ENCODE assay signal across 9 mouse cellular contexts in genomic region chr6:59498079-59498478, GRCm38 (mm10).
DNase-seq lines count a peak whose midpoint lies in the region; ATAC-seq and TF ChIP-seq lines count a peak whose summit lies in the region.
"Had no signal": no experiment of that assay in that cellular context is flagged by ENCODE, and none has a peak within 500 bp of the region (broad histone marks: within the 10 kb centered on the region; RNA-seq: fewer than 3 reads in every experiment).

No protein-coding gene starts in this region.

- H3K79me2 ChIP-seq in heart, adult 2 months (replicated peaks; ENCODE audit: control insufficient read depth, insufficient read depth, low read length) = no peaks in the 10 kb centered on the region

- no peak for ATAC-seq in heart, embryonic 11.5 days (replicated peaks; ENCODE audit: insufficient number of reproducible peaks, low FRiP score, low TSS enrichment)

- no peak overlapping the region for H3K9ac ChIP-seq in heart, adult 2 months (ENCODE audit: low read depth, low read length)
- H3K9ac ChIP-seq in heart, embryonic 11.5 days (ENCODE audit: low read depth, low read length) = no peak overlapping the region
- H3K9ac ChIP-seq: limb, embryonic 12.5 days had no signal

- TF ChIP-seq CTCF in heart, adult 2 months (IDR thresholded peaks at IDR 0.05) = peak; percentile 79

- intact Hi-C loops in heart, adult 2 months (cut with DNase I) = loop anchor here (5.0 kb wide), 1 partner anchor 704 kb away; no protein-coding TSS in a partner anchor
- intact Hi-C loops in gastrocnemius, postnatal 36 days (cut with DNase I) = no loop called here

- no peak for TF ChIP-seq EP300 in heart, adult 2 months (IDR thresholded peaks at IDR 0.05; ENCODE audit: insufficient read depth, low read depth, low read length)

- no peaks in the 10 kb centered on the region for H3K9me3 ChIP-seq in heart, embryonic 11.5 days (replicated peaks; ENCODE audit: control insufficient read depth, low read length)
- H3K9me3 ChIP-seq: limb, embryonic 12.5 days had no signal

- TF ChIP-seq POLR2A in heart, adult 2 months (IDR thresholded peaks at IDR 0.05; ENCODE audit: insufficient read depth, low read depth, low read length) = no peak

- H3K4me1 ChIP-seq in heart, adult 2 months (ENCODE audit: control insufficient read depth, insufficient read depth, low read length) = no peaks in the 10 kb centered on the region
- no peaks in the 10 kb centered on the region for H3K4me1 ChIP-seq in heart, embryonic 11.5 days (ENCODE audit: control insufficient read depth, insufficient read depth, low read length)
- H3K4me1 ChIP-seq: limb, embryonic 12.5 days had no signal

- H3K27ac ChIP-seq in heart, adult 2 months = no peak overlapping the region
- no peak overlapping the region for H3K27ac ChIP-seq in heart, embryonic 11.5 days (ENCODE audit: low read depth, low read length)
- H3K27ac ChIP-seq: limb, embryonic 12.5 days had no signal

- no peak overlapping the region for H3K4me3 ChIP-seq in heart, adult 2 months
- no peak overlapping the region for H3K4me3 ChIP-seq in heart, embryonic 11.5 days (ENCODE audit: low read depth, low read length)
- H3K4me3 ChIP-seq: limb, embryonic 12.5 days had no signal

- H3K36me3 ChIP-seq in heart, adult 2 months (ENCODE audit: control insufficient read depth, insufficient read depth, low read length) = no peaks in the 10 kb centered on the region
- H3K36me3 ChIP-seq in heart, embryonic 11.5 days (ENCODE audit: control insufficient read depth, insufficient read depth, low read length) = no peaks in the 10 kb centered on the region
- no peaks in the 10 kb centered on the region for H3K36me3 ChIP-seq in splenic B cell, adult 2 months (ENCODE audit: control insufficient read depth, insufficient read depth, low read length, poor library complexity, severe bottlenecking)
- H3K36me3 ChIP-seq: limb, embryonic 12.5 days had no signal

- DNase-seq in heart, adult 2 months = peak; percentile 14 to 64
- DNase-seq in T-cell, adult 2 months (ENCODE audit: low spot score) = peak; percentile 32
- DNase-seq in cerebellum, postnatal 4 days (ENCODE audit: low spot score in 2 of 2) = peak; percentile 53 to 72
- DNase-seq in gastrocnemius, postnatal 36 days = peak; percentile 11 to 20
- peak; percentile 25 for DNase-seq in layer of hippocampus, adult 9-11 months
- DNase-seq in mesoderm, embryonic 11.5 days (ENCODE audit: low read depth, low spot score) = peak; percentile 54
- peak; percentile 52 for DNase-seq in splenic B cell, adult 2 months (ENCODE audit: low read depth, low spot score)

- H3K27me3 ChIP-seq in heart, adult 2 months (ENCODE audit: control insufficient read depth, insufficient read depth, low read length) = no peaks in the 10 kb centered on the region
- H3K27me3 ChIP-seq in heart, embryonic 11.5 days (ENCODE audit: control insufficient read depth, insufficient read depth, low read length) = no peaks in the 10 kb centered on the region
- no peaks in the 10 kb centered on the region for H3K27me3 ChIP-seq in splenic B cell, adult 2 months (ENCODE audit: control insufficient read depth, insufficient read depth, low read length, poor library complexity, severe bottlenecking)
- H3K27me3 ChIP-seq: limb, embryonic 12.5 days had no signal

- 34% methylated on average over 7 of the region's 7 CpGs for WGBS in heart, adult 2 months
- WGBS in heart, embryonic 11.5 days (ENCODE audit: insufficient replicate concordance) = 36% methylated on average over 7 of the region's 7 CpGs

- H3K4me2 ChIP-seq in heart, embryonic 11.5 days = no peak overlapping the region
- H3K4me2 ChIP-seq: limb, embryonic 12.5 days had no signal
